In the genomic region with DNA sequence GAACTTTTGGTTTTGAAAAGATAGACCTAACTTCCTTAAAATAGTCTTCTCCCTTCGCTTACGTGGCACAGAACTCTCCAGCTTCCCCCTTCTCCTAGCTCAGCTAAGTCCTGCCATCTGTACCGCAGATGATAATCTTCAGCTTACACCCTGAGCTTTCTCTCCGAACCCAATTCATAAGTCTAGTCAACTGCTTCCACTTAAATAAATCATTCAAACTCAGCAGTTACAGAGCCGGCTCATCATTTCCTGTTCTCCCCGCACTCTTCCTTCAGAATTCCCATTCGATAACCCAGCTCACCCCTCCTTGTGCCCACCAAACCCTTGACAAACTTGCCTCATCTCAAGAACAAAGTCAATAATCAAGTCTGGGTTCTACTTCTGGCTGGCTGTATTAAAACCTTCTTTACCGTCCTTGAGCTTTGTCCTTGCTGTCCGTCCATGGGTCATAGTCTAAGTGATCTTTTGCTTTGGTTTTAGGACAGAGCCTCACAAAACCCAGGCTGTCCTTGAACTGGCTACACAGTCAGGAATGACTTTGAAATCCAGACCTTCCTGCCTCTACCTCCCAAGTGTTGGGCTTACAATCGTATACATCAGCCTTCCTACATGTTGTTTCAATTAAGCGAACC, we compare ENCODE assay signal across 8 mouse cellular contexts. TPM values are rescaled to one million over a fixed set of nuclear protein-coding genes. Genes with fewer than 3 reads are reported as not detected.
DNase-seq lines count a peak whose midpoint lies in the region; ATAC-seq lines count a peak whose summit lies in the region.

No protein-coding gene starts in this region.

- H3K4me3 ChIP-seq in heart, embryonic 10.5 days: peak overlapping the region; percentile 72

- 66% methylated on average over 11 of the region's 11 CpGs for WGBS in heart, embryonic 10.5 days

- no peaks in the 10 kb centered on the region for H3K9me3 ChIP-seq in heart, embryonic 10.5 days

- peak overlapping the region; percentile 90 for H3K27ac ChIP-seq in heart, embryonic 10.5 days

- peaks cover 13% of the 10 kb centered on the region; the same call in 1 of the 2 replicates for H3K4me1 ChIP-seq in heart, embryonic 10.5 days

- intact Hi-C loops in gastrocnemius, postnatal 14 days (cut with DNase I; ENCODE audit: low total_unique reads): no loop called here

- H3K27me3 ChIP-seq in heart, embryonic 10.5 days (ENCODE audit: insufficient read depth, poor library complexity, severe bottlenecking): no peaks in the 10 kb centered on the region

- DNase-seq in heart, embryonic 10.5 days (ENCODE audit: low spot score): no peak
- no peak for DNase-seq in heart, adult 8-10 months (ENCODE audit: low spot score)
- peak; percentile 92 for DNase-seq in MEL-GATA-1-ER (ENCODE audit: extremely low read depth, low read depth)
- peak; percentile 4 for DNase-seq in heart, postnatal 4 days
- DNase-seq in Muller cell, postnatal 12 days (ENCODE audit: inconsistent ontology term): no peak
- DNase-seq in layer of hippocampus, postnatal 14 days (ENCODE audit: low spot score in 2 of 2): no peak
- DNase-seq in gastrocnemius, postnatal 14 days: no peak

- peaks cover 19% of the 10 kb centered on the region for H3K36me3 ChIP-seq in heart, embryonic 10.5 days

- peak; percentile 51 for ATAC-seq in megakaryocyte progenitor cell, adult 5-6 weeks (replicated peaks; ENCODE audit: poor library complexity)

RNA-seq across cellular contexts. Expression of gene Ufsp2, which starts 0.6 kb away (rescaled TPM):
- 60.1 and 60.7 TPM in 2 replicates for polyA plus RNA-seq in heart, embryonic 10.5 days (2016; fragmentation: Nextera tagmentation; extraction: Ambion mirVana)
- total RNA-seq in heart, adult 8-10 months (2022): 10 to 100 TPM; 26.5 to 32.9 (median 27.4) TPM
- 10 to 100 TPM; 33.4 to 33.5 TPM for total RNA-seq in heart, postnatal 4 days (2021)
- 88.7 and 89.0 TPM in 2 replicates for total RNA-seq in megakaryocyte progenitor cell, adult 5-6 weeks (2015)
- total RNA-seq in megakaryocyte progenitor cell, adult 5-6 weeks (2017): 149 and 162 TPM in 2 replicates
- total RNA-seq in layer of hippocampus, postnatal 14 days (2021): 10 to 100 TPM; 58.2 to 59.9 TPM
- total RNA-seq in gastrocnemius, postnatal 14 days (2021): 10 to 100 TPM; 36.1 to 36.7 TPM

RNA-seq across cellular contexts. Expression of gene 1700029J07Rik, which starts 0.9 kb away (rescaled TPM):
- 2.5 and 2.7 TPM in 2 replicates for polyA plus RNA-seq in heart, embryonic 10.5 days (2016; fragmentation: Nextera tagmentation; extraction: Ambion mirVana)
- total RNA-seq in heart, adult 8-10 months (2022): 1 to 10 TPM in 1 of 4 experiments, under 1 TPM in 3; 0.35 to 1.1 (median 0.58) TPM
- total RNA-seq in heart, postnatal 4 days (2021): under 1 TPM; 0.83 to 0.86 TPM
- 0.79 and 1.6 TPM in 2 replicates for total RNA-seq in megakaryocyte progenitor cell, adult 5-6 weeks (2015)
- 0.21 and 1.3 TPM in 2 replicates for total RNA-seq in megakaryocyte progenitor cell, adult 5-6 weeks (2017)
- total RNA-seq in layer of hippocampus, postnatal 14 days (2021): 1 to 10 TPM; 3.7 to 4.1 TPM
- total RNA-seq in gastrocnemius, postnatal 14 days (2021): under 1 TPM; 0.53 to 0.80 TPM

RNA-seq across cellular contexts. Expression of gene Lrp2bp, which starts 23.1 kb away (rescaled TPM):
- 0.44 and 0.54 TPM in 2 replicates for polyA plus RNA-seq in heart, embryonic 10.5 days (2016; fragmentation: Nextera tagmentation; extraction: Ambion mirVana)
- total RNA-seq in heart, adult 8-10 months (2022): 1 to 10 TPM in 3 of 4 experiments, under 1 TPM in 1; 0.78 to 2.2 (median 1.0) TPM
- under 1 TPM; 0.36 to 0.76 TPM for total RNA-seq in heart, postnatal 4 days (2021)
- total RNA-seq in megakaryocyte progenitor cell, adult 5-6 weeks (2015): not detected in 2 replicates
- not detected in 2 replicates for total RNA-seq in megakaryocyte progenitor cell, adult 5-6 weeks (2017)
- total RNA-seq in layer of hippocampus, postnatal 14 days (2021): under 1 TPM; 0.26 to 0.48 TPM
- total RNA-seq in gastrocnemius, postnatal 14 days (2021): 1 to 10 TPM; 3.0 TPM

RNA-seq across cellular contexts. Expression of gene Ankrd37, which starts 29.6 kb away (rescaled TPM):
- polyA plus RNA-seq in heart, embryonic 10.5 days (2016; fragmentation: Nextera tagmentation; extraction: Ambion mirVana): 12.3 and 19.8 TPM in 2 replicates
- total RNA-seq in heart, adult 8-10 months (2022): 10 to 100 TPM in 1 of 4 experiments, 1 to 10 TPM in 3; 4.0 to 10.6 (median 6.6) TPM
- total RNA-seq in heart, postnatal 4 days (2021): 10 to 100 TPM; 11.1 to 12.4 TPM
- total RNA-seq in megakaryocyte progenitor cell, adult 5-6 weeks (2015): 4.3 and 6.1 TPM in 2 replicates
- 3.5 and 6.2 TPM in 2 replicates for total RNA-seq in megakaryocyte progenitor cell, adult 5-6 weeks (2017)
- total RNA-seq in layer of hippocampus, postnatal 14 days (2021): 1 to 10 TPM; 5.9 to 8.3 TPM
- total RNA-seq in gastrocnemius, postnatal 14 days (2021): 1 to 10 TPM; 1.2 to 2.6 TPM

RNA-seq across cellular contexts. Expression of gene Ccdc110, which starts 41.5 kb away (rescaled TPM):
- polyA plus RNA-seq in heart, embryonic 10.5 days (2016; fragmentation: Nextera tagmentation; extraction: Ambion mirVana): 0.08 TPM in 1 of 2 replicates, not detected in the other
- not detected for total RNA-seq in heart, adult 8-10 months (2022)
- not detected for total RNA-seq in heart, postnatal 4 days (2021)
- total RNA-seq in megakaryocyte progenitor cell, adult 5-6 weeks (2015): not detected in 2 replicates
- not detected in 2 replicates for total RNA-seq in megakaryocyte progenitor cell, adult 5-6 weeks (2017)
- total RNA-seq in layer of hippocampus, postnatal 14 days (2021): 1 to 10 TPM; 1.1 TPM
- not detected for total RNA-seq in gastrocnemius, postnatal 14 days (2021)

Comparison
In these comparisons a context has a peak if more than half of its experiments do, and no peak if none do; other contexts are left out.
1. DNase-seq: peak in MEL-GATA-1-ER (single experiment) and heart, postnatal 4 days (single experiment); none in heart, embryonic 10.5 days (single experiment), heart, adult 8-10 months (single experiment), Muller cell, postnatal 12 days (single experiment), layer of hippocampus, postnatal 14 days (0 of 2) and gastrocnemius, postnatal 14 days (single experiment).